Mouse (Mus musculus) liver, adult 2 months (tissue): Measurements from ENCODE around the gene Sh2d3c. TPM values are rescaled to one million over a fixed set of nuclear protein-coding genes. Genes with fewer than 3 reads are reported as not detected.

Experiments
- DNase-seq: peaks from one replicate; pipeline ENCODE4 v3.0.0-alpha.2; 2011; ENCODE audit warnings: low read depth, low spot score; ENCODE audit errors: extremely low read depth
- H3K27ac ChIP-seq: fragments of 200-500 bp; replicated peaks from 2 replicates; pipeline ENCODE4 v1.5.1; 2012; ENCODE audit warnings: low read depth, mild to moderate bottlenecking, control low read depth, inconsistent platforms, low read length; ENCODE audit not compliant: insufficient read depth
- H3K27me3 ChIP-seq: fragments of 200-500 bp; 2 replicates; pipeline ENCODE4 v1.6.1; 2012; ENCODE audit warnings: mild to moderate bottlenecking, moderate library complexity, low read length, inconsistent platforms; ENCODE audit not compliant: control insufficient read depth, insufficient read depth
- H3K36me3 ChIP-seq: fragments of 200-500 bp; 2 replicates; pipeline ENCODE4 v1.6.1; 2012; ENCODE audit warnings: low read length, inconsistent platforms; ENCODE audit not compliant: control insufficient read depth, insufficient read depth
- H3K4me1 ChIP-seq: fragments of 200-500 bp; 2 replicates; pipeline ENCODE4 v1.6.1; 2011; ENCODE audit warnings: low read length; ENCODE audit not compliant: control insufficient read depth, insufficient read depth
- H3K4me3 ChIP-seq: fragments of 200-500 bp; 2 replicates; pipeline ENCODE4 v1.5.1; 2011; ENCODE audit warnings: low read depth, mild to moderate bottlenecking, control low read depth, low read length, moderate library complexity; ENCODE audit not compliant: insufficient read depth
- H3K79me2 ChIP-seq: fragments of 200-500 bp; 2 replicates; pipeline ENCODE4 v1.6.1; 2012; ENCODE audit warnings: inconsistent platforms, mild to moderate bottlenecking, low read length, moderate library complexity; ENCODE audit not compliant: control insufficient read depth, insufficient read depth
- H3K9ac ChIP-seq: fragments of 200-500 bp; 2 replicates; pipeline ENCODE4 v1.6.1; 2012; ENCODE audit warnings: low read depth, mild to moderate bottlenecking, control low read depth, inconsistent platforms, low read length
- CTCF ChIP-seq: fragments of 200-500 bp; IDR thresholded peaks from 2 replicates; pipeline ENCODE4 v1.5.1; 2011; ENCODE audit warnings: low read depth, low read length, control low read depth
- POLR2A ChIP-seq: fragments of 200-500 bp; IDR thresholded peaks from 2 replicates; pipeline ENCODE4 v1.6.1; 2011; ENCODE audit warnings: low read length, control low read depth; ENCODE audit not compliant: insufficient read depth; ENCODE audit errors: extremely low read depth
- WGBS: fragments of 180-500 bp; shearing (Covaris S2); methylation state at CpG from one replicate; pipeline ENCODE4 v1.1.7; 2018; 5-methylcytosine and 5-hydroxymethylcytosine counted together
- polyA plus RNA-seq: library from polyadenylated mRNA; depleted of rRNA; stranded (reverse); fragments of >200 nt; gene quantifications from 2 replicates; pipeline ENCODE4 v1.2.3, GENCODE M21; 2012; rRNA removed
- total RNA-seq: library from RNA; depleted of rRNA; stranded (reverse); fragments of >200 nt; gene quantifications from 2 replicates; pipeline ENCODE4 v1.2.3, GENCODE M21; 2014; rRNA removed

Sh2d3c gene
- total RNA-seq: 2.2 and 3.2 TPM in 2 replicates
- 7.5 and 10.4 TPM in 2 replicates for polyA plus RNA-seq

DNA sequence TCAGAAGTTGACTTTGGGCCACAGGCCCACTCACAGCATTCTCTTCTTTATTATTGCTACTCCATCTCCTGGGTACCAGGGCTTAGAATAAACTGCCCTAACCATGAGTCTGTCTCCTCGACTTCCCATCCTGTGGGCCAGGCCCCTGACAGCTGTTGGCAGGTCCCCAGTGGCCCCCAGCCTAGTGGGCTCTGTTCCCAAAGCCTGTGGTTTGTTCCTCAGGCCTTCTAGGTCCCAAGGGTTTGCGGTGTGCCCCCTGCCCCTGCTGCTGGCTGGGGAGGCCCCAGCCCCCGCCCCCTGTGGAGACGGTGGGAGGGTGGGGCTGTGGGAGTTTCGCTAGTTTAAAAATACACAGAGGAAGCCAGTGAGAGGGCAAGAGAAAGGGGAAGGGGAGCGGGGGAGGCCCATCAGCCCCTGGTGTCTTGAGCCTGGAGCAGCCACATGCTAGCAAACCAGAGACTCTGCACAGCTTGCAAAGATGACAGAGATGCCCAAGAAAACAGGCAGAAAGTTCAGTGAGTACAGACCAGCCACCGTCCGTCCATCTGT, at the start of gene Sh2d3c:
Sh2d3c (plus strand) TSS at position 375 of the 549 bp plus-strand sequence.
- no peak within 1 kb of the TSS for H3K4me3 ChIP-seq
- no peaks in the 10 kb centered on the region for H3K27me3 ChIP-seq
- H3K79me2 ChIP-seq: no peaks in the 10 kb centered on the region
- DNase-seq: no peak
- TF ChIP-seq CTCF (no peak), POLR2A (no peak)
- no peaks in the 10 kb centered on the region for H3K4me1 ChIP-seq
- no peaks in the 10 kb centered on the region for H3K36me3 ChIP-seq
- H3K27ac ChIP-seq: no peak within 1 kb of the TSS
- no peak within 1 kb of the TSS; the same call in 1 of the 2 replicates for H3K9ac ChIP-seq
- 77% methylated on average over 8 of the region's 8 CpGs for WGBS

GRCm38 (mm10) chr2:32671147-32671546, 49.7 kb upstream of the Sh2d3c start:
- TF ChIP-seq POLR2A: no peak
- no peak for TF ChIP-seq CTCF
- H3K4me1 ChIP-seq: no peaks in the 10 kb centered on the region
- H3K4me3 ChIP-seq: no peak overlapping the region
- no peak for DNase-seq
- WGBS: 75% methylated on average over 9 of the region's 9 CpGs
- H3K27me3 ChIP-seq: no peaks in the 10 kb centered on the region
- H3K9ac ChIP-seq: no peak overlapping the region
- H3K27ac ChIP-seq: no peak overlapping the region
- peaks cover 1% of the 10 kb centered on the region; the same call in 1 of the 2 replicates for H3K36me3 ChIP-seq
- no peaks in the 10 kb centered on the region for H3K79me2 ChIP-seq

GRCm38 (mm10) chr2:32671907-32672595, 48.8 kb upstream of the Sh2d3c start:
- Histone ChIP-seq H3K27ac (no peak overlapping the region), H3K4me3 (no peak overlapping the region), H3K4me1 (no peaks in the 10 kb centered on the region), H3K79me2 (no peaks in the 10 kb centered on the region), H3K9ac (no peak overlapping the region), H3K27me3 (no peaks in the 10 kb centered on the region), H3K36me3 (peaks cover 1% of the 10 kb centered on the region; the same call in 1 of the 2 replicates)
- no peak for DNase-seq
- TF ChIP-seq POLR2A (no peak), CTCF (no peak)
- WGBS: 86% methylated on average over 9 of the region's 9 CpGs

DNA sequence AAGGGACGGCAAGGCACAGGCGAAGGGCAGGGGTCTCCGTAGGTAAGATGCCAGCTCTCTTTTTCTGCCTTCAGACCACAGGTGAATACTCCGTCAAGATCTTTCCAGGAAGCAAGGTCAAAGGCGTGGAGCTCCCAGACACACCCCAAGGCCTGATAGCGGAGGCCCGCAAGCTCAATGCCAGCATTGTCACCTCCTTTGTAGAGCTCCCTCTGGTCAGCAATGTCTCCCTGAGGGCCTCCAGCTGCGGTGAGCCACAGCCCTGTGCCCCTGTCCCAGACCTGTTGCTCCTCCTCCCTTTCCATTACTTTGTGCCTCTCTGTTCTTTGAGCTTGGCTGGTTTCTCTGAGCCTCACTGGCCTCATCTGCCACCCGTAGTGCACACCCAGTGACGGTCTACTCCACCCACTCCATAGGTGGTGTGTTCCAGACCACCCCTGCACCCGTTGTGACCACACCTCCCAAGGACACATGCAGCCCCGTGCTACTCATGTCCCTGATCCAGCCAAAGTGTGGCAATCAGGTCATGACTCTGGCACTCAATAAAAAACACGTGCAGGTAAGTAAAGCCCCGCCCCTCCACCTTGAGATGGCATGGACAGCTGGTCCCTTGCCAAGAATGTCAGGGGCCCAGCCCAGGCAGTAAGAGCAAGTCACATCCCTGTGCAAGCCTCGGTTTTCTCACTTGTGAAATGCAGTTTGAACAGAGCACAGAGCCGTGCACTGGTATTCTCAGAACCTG, 47.5 kb upstream of the Sh2d3c start:
- 63% methylated on average over 16 of the region's 16 CpGs for WGBS
- H3K4me1 ChIP-seq: no peaks in the 10 kb centered on the region
- H3K27me3 ChIP-seq: no peaks in the 10 kb centered on the region
- H3K36me3 ChIP-seq: peaks cover 1% of the 10 kb centered on the region; the same call in 1 of the 2 replicates
- H3K4me3 ChIP-seq: no peak overlapping the region
- H3K79me2 ChIP-seq: no peaks in the 10 kb centered on the region
- no peak overlapping the region for H3K9ac ChIP-seq
- peak; percentile 52 for DNase-seq
- TF ChIP-seq POLR2A: no peak
- TF ChIP-seq CTCF: no peak
- H3K27ac ChIP-seq: no peak overlapping the region

DNA sequence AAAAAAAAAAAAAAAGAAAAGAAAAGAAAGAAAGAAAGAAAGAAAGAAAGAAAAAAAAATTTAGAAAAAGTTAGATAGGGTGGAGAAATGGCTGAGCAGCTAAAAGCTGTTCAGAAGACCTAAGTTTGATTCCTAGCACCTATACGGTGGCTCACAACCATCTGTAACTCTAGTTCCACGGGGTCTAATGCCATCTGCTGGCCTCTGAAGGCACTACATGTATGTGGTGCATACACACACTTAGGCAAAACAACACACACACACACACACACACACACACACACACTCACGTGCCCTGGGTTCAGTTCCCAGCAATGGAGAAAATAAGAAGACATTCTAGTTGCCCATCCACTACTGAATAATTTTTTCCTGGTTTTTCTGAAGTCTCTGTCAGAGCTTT, 44.0 kb upstream of the Sh2d3c start:
- Histone ChIP-seq H3K36me3 (peaks cover 1% of the 10 kb centered on the region; the same call in 1 of the 2 replicates), H3K79me2 (no peaks in the 10 kb centered on the region), H3K9ac (no peak overlapping the region), H3K4me3 (no peak overlapping the region), H3K27me3 (no peaks in the 10 kb centered on the region), H3K27ac (no peak overlapping the region), H3K4me1 (no peaks in the 10 kb centered on the region)
- no peak for DNase-seq
- peak; percentile 17; the same call in 1 of the 2 replicates for TF ChIP-seq CTCF
- TF ChIP-seq POLR2A: no peak
- WGBS: 88% methylated on average over 3 of the region's 3 CpGs

- TF ChIP-seq POLR2A (no peak), CTCF (no peak)
- H3K27me3 ChIP-seq: no peaks in the 10 kb centered on the region
- no peaks in the 10 kb centered on the region for H3K4me1 ChIP-seq
- no peak overlapping the region for H3K4me3 ChIP-seq
- 88% methylated on average over 7 of the region's 7 CpGs for WGBS
- H3K27ac ChIP-seq: no peak overlapping the region
- H3K79me2 ChIP-seq: no peaks in the 10 kb centered on the region
- H3K36me3 ChIP-seq: peaks cover 6% of the 10 kb centered on the region; the same call in 1 of the 2 replicates
- no peak overlapping the region for H3K9ac ChIP-seq
- no peak for DNase-seq
These were observed 43.2 kb upstream of the Sh2d3c start for GRCm38 (mm10) chr2:32677683-32678082.
